Mouse (Mus musculus) kidney, adult 8-10 months (tissue): ENCODE data around the gene Hspa1l.
A peak's percentile ranks its signal among the peaks of the same experiment; 100 is the strongest.
"Not testable (repeated sequence)": the region's sequence is repeated elsewhere in the genome, so short reads cannot be mapped to it uniquely, and the experiment has no call there.

Source experiments
- DNase-seq, 2 experiments: peaks; one replicate each; pipeline ENCODE4 v3.0.0; 2022

Gene Hspa1l

DNA sequence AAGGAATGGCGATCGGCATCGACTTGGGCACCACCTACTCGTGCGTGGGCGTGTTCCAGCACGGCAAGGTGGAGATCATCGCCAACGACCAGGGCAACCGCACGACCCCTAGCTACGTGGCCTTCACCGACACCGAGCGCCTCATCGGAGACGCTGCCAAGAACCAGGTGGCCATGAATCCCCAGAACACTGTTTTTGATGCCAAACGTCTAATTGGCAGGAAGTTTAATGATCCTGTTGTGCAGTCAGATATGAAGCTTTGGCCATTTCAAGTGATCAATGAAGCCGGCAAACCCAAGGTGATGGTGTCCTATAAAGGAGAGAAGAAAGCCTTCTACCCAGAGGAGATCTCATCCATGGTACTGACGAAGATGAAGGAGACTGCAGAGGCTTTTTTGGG, 4.5 kb downstream of the Hspa1l start:
- no peak for DNase-seq

DNA sequence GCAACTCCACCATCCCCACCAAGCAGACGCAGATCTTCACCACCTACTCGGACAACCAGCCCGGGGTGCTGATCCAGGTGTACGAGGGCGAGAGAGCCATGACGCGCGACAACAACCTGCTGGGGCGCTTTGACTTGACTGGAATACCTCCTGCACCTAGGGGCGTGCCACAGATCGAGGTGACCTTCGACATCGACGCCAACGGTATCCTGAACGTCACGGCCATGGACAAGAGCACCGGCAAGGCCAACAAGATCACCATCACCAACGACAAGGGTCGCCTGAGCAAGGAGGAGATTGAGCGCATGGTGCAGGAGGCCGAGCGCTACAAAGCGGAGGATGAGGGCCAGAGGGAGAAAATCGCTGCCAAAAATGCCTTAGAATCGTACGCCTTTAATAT, 5.7 kb downstream of the Hspa1l start:
- no peak for DNase-seq

DNA sequence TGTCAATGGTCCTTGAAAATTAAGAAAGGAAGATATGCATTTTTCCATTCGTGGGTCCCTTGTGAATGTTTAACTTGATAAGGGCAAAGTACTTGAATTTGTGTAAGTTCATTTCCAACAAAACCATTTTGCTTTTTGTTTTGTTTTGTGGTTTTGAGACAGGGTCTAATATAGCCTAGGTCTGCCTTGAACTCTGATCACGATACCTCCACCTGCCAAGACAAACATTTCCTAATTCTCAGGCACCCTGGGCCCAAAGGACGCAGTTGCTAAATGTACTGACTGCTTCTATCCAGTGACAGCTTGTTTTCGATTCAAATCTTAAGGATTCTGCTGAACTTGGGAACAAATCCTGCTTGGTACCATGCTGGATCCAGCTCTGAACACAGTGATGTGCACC, 7.1 kb downstream of the Hspa1l start:
- DNase-seq, result no peak

DNA sequence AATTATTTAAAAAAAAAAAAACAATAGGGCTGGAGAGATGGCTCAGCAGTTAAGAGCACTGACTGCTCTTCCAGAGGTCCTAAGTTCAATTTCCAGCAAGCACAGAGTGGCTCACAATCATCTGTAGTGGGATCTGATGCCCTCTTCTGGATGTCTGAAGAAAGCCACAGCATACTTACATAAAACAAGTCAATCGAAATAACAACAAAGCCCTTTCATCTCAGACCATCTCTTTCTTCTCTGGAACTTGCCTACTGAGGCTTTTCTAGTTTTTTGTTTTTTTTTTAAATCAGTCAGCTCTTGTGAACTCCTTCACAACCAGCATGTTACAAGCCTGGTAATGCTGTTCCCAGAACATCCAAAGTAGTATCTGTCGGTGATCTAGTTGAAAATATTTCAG, 8.2 kb downstream of the Hspa1l start:
- peak; percentile 55 to 78 for DNase-seq

DNA sequence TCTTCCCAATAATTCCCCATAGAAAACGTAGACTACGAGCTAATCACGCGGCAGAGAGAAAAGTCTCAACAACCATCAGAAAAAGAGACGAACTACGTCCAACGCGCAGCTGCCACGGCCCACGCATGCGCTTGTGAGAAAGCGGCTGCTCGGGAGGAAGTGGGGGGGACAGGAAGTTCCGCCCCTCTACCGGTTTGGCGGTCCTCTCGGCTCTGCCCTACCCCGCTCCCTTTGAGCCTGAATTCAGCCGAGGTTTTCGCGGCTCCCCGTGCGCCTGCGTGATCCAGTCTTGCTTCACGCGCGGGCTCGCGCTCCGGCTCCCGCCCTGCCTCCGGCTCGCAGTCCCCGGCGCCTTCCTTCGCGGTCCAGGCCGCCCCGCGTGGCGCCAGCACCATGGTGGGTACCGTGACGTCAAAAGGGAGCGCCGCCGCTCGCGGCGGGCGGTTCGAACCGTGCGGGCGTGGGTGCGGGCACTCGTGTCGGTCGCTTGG, 9.2 kb downstream of the Hspa1l start, which contains the start of gene Lsm2:
Lsm2 (plus strand) TSS at position 173 of the 491 bp plus-strand sequence.
- peak; percentile 89 to 91 for DNase-seq

GRCm38 (mm10) chr17:34982328-34982727, 9.8 kb downstream of the Hspa1l start:
- DNase-seq, result no peak

DNA sequence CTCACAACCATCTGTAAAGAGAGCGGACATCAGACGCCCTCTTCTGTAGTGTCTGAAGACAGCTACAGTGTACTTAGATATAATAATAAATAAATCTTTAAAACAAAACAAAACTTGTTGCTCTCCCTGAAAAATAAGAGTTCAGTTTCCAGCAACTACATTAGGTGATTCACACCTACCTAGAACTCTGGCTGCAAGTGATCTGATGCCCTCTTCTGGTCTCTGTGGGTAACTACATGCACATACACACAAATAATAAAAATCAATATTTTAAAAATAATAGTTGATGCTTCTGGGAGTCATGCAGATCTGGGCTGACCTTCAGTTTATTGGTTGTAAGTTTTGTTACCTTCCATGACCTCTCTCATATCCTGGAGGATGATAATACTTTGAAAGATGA, 11.7 kb downstream of the Hspa1l start:
- no peak for DNase-seq

DNA sequence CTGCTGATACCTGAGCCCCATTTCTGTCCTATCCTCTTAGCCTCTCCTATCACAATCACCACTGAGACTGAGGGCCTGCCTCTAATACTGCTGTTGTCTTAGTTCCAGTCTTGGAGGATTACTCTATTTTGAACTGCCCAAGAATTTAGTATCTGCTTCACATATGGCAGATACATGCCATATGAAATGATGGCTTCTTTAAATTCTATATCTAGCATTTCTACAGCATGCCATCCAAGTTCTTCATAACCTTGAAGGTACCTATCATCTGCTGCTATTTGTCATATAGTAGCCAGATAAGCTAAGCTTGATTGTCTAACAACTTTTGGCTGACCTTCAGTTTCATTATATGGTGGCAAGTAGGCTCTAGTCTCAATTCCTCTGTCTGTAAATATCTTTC, 22.2 kb downstream of the Hspa1l start:
- no peak for DNase-seq

DNA sequence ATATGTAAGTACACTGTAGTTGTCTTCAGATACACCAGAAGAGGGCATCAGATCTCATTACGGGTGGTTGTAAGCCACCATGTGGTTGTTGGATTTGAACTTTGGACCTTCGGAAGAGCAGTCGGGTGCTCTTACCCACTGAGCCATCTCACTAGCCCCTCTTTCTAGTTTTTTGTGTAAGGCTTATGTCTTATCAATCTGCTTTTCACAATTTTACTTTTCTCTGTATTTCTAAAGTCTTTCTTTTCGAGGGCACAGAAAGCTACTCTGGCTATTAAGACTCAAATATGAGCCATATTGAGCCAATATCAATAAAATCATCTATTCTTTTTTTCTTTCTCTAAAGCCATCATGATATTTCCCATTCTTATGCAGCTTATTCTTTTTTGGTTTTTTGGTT, 22.7 kb downstream of the Hspa1l start:
- not testable (repeated sequence) for DNase-seq

- not testable (repeated sequence) for DNase-seq
These were observed 23.4 kb downstream of the Hspa1l start for GRCm38 (mm10) chr17:34995927-34996326.

DNA sequence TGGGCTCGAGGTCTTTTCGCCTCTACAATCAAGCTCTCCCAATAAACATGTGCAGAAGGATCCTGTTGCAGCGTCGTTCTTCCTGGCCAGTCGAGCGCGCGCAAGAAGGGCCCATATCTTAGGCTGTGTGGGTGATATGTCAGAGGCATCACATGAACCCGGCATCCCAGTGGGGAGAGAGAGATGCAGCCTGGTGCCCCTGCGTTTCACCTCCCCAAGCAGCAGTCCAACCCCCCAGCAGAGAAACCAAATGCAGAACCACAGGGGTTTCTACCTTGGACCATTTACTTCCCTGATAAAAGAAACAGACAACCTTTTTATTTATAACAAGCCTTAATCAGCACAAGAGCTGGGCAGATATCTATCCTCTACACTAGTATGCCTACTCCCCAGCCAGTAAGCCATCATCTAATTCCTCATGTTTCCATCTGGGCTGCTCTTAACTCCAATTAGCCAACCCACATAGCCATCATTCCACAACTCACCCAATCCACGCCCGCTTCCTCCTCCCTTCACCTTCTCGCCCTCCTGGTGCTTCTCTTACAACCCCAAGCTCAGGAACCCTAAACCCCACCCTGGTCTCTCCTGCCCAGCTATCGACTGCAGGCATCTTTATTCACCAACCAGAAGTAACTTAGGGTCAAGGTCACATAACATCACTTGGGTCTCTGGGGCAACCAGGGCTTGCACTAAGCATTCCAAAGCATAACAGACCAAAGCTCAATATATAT, 24.1 kb downstream of the Hspa1l start:
- DNase-seq, result no peak

GRCm38 (mm10) chr17:34997142-34997483, 24.6 kb downstream of the Hspa1l start:
- DNase-seq, result no peak

DNA sequence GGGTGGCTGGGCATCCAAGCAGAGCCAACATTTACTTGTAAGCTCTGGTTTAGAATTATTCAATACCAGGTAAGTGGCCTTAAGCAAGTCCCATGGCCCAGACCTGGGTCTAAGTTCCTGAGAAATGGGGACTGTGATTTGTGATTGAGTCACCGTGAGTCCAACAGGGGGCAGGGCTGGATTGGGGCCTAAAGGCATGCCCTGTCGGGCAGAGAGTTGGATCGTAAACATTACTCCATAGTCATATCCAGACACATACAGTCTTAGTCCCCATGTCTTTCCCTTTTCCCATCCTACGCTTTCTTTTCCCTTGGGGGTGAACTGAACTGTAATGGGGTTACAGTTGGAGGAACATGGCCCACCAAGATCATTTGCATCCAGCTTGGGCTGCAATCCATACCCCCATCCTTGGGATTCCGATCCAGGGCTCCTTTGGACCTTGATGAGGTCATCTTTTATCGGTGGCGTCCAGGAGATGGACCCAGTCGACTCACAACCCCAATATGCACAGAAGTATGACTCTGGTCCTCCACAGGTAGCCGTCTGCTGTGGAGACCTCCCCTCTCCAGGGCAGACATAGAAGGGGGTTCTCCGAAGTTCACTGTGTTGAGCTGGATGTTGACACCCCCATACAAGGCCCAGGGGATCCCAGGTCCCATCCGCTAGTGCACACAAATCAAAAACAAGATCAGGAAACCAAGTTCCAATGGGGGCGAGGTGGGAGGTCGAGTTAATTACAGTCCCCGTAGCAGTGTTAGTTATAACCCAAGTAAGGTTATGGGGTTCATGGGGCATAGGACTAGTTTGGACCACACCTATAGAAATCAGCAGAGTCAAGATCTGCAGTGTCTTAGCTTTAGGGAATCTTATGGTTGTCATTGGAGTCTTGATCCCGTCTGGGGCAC, 26.3 kb downstream of the Hspa1l start:
- no peak for DNase-seq

DNA sequence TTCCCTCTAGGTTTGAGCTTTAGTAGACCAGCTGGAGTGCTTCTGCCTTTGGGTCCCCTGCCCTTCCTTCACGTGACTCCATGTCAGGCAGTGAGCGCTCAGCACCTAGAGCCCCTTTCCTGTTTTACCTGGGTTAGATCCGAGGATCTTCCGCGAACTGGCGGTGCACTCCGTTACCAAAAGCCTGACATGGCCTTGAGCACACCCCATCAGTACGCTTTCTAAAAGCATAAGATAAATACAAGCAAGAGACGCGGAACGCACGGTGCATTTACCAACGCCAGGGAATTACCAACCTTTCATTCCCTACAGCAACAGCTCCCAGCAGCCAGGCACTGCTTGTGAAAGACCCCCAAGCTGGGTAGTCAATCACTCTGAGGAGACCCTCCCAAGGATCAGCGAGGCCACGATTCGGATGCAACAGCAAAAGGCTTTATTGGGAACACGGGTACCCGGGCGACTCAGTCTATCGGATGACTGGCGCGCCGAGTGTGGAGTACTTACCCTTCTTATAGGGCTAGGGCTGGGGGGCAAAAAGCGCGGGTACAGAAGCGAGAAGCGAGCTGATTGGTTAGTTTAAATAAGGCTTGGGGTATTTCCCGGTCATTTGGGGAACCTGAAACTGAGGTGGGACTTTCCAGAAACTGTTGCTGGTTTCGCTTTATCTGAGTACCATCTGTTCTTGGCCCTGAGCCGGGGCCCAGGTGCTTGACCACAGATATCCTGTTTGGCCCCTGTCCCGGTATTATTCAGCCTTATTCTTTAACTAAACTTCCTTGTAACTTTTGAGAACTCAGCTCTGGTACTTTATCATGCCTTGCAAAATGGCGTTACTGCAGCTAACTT, 27.6 kb downstream of the Hspa1l start:
- not testable (repeated sequence) for DNase-seq

GRCm38 (mm10) chr17:35000717-35001451, 28.4 kb downstream of the Hspa1l start, which contains the start of gene Vars:
Vars (plus strand) TSS chr17:35000987.
- peak; percentile 76 to 82 for DNase-seq

DNA sequence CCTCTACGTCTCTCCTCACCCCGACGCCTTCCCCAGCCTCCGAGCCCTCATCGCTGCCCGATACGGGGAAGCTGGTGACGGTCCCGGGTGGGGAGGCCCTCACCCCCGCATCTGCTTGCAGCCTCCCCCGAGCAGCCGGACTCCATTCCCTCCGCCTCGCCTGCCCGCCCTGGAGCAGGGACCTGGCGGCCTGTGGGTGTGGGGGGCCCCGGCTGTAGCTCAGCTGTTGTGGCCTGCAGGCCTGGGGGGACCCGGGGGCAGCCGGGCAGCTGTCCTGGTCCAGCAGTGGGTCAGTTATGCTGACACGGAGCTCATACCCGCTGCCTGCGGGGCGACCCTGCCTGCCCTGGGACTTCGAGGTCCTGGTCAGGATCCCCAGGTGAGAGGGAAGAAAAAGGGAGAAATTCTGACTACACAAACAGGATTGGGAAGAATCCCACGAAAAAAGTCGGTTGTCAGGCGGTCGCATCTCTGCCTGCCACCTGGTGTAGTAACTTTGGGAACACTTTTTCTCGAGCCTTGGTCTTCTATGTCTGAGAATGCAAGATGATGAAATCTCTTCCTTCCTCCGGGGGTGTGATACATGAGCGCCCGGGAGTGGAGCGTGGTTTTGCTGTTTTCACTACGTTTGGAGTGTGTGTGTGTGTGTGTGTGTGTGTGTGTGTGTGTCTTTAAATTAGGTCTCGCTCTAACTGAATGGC, 29.1 kb downstream of the Hspa1l start:
- DNase-seq, result no peak

DNA sequence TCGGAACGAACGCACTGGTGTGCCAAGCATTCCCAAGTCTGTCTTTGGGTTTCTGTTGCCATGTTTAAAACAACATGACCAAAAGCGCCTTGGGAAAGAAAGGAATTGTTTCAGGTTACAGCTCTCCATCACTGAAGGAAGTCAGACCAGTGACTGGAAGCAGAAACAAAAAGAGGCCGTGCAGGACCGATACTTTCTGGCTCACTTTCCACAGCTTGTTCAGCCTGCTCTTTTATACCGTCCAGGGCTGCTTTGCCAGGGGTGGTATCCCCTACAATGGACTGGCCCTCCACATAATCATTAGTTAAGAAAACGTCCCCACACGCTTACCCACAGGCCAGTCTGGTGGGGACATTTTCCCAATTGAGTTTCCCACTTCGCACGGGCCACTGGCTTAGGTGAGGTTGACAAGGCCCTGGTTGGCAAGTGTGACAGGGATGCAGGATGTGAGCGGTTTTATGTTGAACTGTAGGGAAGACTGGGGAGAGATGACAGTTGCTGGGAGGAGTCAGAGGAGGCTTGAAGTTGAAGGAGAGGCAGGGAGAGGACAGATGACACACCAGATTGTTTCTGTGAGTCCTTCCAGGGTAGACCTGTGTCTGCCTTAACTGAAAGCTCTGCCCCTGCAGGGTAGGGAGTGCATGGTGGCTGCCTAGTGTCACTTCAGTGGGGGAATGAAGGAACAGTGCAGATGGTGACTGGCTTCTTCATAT, 29.8 kb downstream of the Hspa1l start:
- DNase-seq, result no peak

DNA sequence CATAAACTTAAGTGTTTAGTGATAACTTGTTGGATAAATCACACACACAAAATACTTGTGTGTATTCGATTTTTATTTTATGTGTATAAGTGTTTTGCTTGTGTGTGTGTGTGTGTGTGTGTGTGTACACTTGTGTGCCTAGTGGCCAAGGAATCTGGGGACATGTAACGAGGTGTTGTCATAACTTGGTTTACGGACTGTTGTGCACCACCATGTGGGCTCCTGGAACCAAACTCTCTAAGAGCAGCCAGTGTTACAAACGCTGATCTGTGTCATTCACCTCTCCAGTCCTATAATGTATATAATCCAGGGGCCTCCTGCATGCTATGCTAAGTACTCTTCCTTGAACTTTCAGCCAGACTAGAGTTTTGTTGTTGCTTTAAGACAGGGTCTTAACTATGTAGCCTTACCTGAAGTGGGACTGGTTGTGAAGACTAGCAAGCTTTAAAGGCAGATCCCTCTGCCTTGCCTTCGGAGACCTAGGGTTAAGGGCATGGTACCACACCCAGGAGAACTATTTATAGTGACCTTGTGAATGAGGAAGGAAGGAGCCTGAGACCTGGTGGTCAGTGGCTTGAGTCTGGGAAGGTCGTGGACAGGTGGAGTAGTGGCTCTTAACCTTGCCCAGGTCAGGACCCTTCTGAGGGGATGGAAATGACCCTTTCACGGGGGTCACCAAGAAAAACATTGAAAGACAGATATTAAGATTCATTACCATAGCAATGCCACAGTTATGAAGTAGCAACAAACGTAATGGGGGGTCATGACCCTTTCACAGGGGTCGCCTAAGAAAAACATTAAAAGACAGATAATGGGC, 30.7 kb downstream of the Hspa1l start:
- DNase-seq, result no peak

GRCm38 (mm10) chr17:35004075-35004717, 31.7 kb downstream of the Hspa1l start:
- no peak for DNase-seq
